Mouse (Mus musculus) frontal cortex, postnatal 36 days (tissue): Measurements from ENCODE around the gene Cenpu.

ENCODE experiments used
- DNase-seq, 2 experiments: peaks; one replicate each; pipeline ENCODE4 v3.0.0; 2022; ENCODE audit warnings: low spot score in 2 of 2

Cenpu gene

DNA sequence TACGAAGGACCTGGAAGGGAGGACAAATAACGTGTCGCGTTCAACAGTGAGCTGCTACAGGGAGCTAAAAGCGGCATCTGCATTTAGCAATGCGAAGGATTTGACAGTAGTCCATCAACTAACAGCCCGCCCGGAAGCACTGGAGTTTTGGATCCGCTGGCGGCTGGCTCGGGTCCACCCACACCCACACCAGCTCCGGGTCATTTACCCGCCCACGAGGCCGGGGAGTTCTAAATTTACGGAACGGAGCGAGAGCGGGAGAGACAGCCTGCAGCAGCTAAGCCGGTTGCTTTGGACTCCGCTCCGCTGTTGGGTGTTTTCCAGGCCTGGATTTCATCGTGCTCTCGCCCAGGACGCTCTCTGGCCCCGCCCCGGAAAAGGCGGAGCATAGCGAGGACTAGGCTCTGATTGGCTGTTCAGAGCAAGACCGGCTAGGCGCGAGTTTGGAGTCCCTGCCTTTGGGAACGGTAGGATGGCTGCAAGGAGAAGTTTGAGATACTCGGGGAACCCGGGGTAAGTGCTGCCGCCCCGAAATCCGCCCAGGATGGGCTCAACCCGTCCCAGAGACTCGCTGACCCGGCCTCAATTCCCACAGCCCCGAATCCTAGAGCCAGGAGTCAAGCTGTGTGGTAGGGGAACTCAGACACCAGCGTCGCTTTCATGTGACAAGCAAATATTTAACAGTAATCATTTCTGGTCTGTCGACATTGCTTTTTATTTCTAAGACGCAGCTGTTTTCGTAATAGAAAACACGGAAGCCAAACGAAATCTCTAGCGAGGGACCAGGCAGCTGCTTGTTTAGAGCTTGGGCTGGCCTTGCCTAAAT lies at the start of gene Cenpu:
Cenpu (plus strand) TSS at position 414 of the 826 bp plus-strand sequence.
- DNase-seq: peak; percentile 100

DNA sequence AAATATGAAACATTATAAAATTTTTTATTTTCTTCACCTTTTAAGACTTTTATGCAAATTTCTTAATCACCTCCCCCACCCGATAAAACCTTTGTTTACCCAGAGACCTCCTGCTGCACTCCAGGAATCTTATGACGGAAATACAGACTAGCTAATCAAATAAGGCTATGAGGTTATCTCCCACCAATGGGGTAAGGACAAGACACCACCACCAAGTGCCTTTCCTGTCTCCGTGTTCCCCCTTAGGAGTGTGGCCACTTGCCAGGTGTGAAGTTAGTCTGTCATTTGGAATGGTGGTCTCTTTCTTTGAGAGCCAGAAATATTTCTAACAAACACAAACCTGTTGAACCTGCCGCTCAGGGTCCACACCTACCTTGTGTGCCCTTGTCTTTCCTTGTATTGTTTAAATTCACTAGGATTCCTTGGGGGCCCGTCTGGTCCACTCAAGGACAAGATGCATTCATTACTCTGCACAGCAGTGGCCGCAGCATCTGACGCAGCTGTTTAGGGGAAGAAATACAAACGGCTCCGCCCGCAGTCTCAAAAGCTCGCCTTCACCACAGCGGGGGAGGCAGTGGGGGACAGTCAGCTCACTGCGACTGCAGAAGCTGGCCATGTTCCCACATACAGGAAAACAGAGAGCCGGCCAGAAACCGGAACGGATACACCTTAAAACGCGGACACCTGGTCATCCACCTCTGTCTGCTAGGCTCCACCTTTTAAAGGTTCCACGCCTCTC lies 49.3 kb upstream of the Cenpu start:
- DNase-seq: no peak

DNA sequence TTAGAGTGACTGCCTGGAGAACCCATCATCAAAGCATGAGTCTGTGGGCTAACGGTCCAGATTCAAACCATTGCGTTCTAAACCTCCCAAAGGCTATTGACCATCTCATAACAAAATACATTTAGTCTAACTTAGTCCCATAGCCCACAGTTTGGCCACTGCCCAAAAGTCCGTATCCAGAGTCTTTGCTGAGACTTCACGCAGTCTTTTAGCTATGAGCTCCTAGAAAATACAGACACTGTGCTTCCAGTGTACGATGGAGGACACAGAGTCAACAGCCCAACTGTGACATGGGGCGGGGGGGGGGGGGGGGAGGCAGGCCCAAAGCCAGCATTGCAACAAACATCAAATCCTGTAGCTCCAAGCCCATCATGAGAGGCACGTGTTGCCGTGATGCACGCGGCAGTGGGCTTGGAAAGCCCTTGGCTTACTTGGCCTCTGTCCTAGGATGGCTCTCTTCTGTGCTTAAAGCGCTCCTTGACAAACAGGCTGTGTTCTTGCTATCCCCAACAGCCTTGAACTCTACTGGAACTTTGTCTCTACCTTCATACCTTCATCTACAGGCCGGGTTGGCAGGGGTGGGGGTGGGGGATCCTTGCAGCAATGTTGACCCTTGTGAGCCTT lies 48.6 kb upstream of the Cenpu start:
- DNase-seq: no peak

DNA sequence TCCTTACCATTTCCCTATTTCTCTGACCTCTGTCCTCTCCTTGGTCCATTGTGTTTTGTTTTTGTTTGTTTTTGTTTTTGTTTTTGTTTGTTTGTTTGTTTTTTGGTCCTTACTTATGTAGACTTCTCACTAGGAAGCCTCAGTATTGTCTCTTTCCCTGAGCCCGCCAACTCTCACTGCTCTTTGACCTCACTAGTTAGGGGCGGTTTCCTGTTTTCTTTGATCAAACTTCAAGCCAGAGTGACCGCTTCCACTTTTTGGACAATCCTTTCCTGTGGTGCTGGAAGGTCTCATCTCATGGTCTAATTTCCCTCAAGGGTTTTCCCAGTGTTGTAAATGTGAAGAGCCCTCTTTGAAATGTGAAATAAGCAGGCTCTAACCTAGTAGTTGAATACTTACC lies 47.6 kb upstream of the Cenpu start:
- no peak for DNase-seq

DNA sequence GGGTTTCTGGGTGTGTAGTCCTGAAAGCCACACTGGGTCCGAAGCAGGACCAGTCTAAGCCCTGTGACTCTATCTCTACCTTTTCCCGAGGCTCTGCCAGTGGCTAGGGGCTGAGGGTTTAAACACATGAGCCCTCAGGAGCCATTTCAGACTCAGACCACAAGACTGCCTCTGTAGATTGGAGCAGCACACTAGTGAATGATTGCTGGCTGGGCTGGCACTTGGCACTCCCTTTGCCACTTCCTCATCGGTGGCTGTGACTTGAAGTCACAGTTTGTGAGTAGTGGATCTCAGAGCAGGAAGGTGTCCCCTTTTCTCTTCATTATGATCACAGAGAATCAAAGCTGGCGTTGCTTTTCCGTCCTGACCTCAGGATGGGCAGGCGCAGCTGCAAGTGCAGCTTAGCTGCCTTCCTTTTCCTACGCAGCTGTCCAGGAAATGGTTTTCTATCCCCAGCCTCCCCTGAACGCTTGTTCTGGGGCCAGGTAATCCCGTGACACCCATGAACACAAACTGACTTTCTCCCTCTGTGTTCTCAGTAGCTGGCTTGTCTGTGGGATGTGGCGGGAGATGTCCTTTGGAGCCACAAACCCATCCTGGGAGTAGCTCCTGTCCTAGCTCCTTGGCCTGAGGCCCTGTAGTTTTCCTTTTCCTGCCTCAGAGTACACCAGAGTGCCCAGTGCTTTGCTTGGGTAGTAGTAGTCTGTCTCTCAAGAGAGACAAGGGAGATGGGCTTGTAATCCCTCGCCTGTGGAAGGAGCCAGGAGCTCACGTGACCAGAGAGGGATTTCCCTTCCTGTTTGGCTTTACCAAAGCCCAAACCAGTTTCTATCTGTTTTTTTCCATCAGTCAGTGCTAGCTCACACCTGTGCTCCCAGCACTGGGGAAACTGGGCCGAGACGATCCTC lies 43.1 kb upstream of the Cenpu start:
- DNase-seq: no peak

DNA sequence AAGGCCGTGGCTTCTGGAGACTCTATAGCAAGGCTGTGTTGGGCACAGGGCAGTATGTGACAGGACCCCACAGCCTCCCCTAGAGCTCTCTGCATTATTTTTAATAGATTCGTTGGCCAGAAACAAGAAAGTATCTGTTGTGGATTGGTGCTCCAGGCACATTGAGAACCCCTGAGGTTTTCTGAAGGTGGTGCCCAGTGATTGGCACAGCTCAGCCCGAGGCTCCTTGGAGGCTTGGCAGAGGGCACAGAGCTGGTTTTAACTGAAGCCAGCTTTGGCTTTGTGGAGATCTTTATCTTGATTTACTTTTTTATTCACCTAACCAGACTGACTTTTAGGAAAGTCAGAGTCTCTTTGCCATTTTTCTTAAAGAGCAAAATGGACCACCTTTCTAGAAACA lies 42.4 kb upstream of the Cenpu start:
- DNase-seq: no peak

DNA sequence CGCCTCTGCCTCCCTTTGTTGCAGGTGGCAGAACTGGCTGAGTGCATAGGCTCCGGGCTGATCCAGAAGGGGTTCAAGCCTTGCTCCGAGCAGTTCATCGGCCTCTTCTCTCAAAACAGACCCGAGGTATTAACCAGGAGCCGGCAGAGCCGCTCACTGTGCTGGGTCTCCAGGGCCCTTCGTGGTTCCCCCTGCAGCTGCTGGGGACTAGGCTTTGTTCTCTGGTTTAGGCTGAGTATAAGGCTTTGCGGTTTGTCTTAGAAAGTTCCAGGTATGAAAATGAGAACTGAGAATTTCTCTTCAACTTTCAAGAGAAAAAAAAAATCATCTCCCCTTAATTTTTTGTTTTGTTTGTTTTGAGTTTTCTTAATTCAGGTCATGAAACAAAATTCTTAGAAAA lies 40.5 kb upstream of the Cenpu start:
- no peak for DNase-seq

DNA sequence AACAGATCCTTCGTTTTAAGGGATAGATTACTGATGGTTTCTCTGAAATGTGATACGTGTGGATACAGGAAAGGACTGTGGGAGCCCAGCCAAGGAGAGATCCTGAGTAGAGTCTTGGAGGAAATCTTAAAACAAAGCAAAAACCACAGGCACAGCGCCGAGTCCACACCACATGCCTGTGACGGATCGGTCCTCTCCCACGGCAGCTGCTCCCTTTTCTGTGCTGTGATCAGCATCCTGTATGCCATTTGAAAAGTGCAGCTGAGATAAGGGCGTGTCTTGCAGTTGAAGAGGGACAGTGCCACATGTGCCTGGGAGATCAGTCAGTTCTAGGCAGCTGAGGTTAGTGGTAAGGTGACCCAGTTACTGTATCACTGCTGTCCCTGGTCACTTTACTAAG lies 39.3 kb upstream of the Cenpu start:
- DNase-seq: no peak

DNA sequence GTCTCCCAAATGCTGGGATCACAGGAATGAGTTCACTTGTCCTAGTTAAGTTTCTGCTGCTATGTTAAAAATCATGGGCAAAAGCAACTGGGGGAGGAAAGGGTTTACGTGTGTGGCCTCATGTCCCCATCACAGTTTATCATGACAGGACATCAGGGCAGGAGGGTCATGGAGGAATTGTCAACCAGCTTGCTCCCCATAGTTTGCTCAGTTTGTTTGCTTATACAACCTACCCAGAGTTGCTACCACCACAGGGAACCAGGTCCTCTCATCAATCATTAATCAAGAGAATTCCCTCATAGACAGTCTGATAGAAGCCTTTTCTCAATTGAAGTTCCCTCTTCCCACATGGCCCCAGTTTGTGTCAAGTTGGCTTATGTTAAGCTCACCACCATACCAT lies 37.8 kb upstream of the Cenpu start:
- no peak for DNase-seq

DNA sequence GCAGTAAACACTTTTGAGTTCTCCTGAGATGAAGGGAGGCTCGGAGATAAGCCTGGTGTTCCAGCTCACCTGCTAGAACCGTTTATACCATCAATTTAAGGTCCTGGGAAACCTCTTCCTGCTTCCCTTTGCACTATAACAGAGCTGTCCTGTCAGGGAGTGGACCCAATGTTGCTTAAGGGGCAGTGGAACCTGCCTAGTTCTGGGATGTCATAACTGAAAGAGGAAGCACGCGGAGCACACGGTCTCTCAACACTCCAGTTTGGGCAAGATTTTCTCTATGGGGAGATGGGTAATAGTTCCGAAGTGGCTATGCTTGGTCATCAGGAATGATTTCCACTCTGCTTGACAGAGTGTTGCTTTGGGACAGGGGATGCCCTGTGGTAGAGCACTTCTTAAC lies 31.2 kb upstream of the Cenpu start:
- no peak for DNase-seq

DNA sequence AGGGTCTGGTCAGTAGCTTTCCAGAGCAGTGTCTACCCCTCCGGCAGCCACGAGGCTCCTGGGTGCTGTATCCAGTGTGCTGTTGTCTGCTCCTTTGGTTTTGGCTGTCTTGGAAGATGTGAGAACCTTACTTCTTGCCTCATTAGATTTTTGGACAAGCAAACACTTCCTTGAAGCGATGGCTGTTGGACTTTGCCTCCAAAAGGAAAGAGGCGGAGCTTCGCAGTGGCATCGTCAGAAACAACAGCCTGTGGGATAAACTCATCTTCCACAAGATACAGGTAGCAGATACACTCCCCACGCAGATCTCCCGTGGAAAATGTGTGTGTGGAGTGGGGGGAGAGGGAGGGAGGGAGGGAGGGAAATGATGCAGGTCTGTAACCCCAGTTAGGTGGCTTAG lies 25.7 kb upstream of the Cenpu start:
- DNase-seq: no peak

DNA sequence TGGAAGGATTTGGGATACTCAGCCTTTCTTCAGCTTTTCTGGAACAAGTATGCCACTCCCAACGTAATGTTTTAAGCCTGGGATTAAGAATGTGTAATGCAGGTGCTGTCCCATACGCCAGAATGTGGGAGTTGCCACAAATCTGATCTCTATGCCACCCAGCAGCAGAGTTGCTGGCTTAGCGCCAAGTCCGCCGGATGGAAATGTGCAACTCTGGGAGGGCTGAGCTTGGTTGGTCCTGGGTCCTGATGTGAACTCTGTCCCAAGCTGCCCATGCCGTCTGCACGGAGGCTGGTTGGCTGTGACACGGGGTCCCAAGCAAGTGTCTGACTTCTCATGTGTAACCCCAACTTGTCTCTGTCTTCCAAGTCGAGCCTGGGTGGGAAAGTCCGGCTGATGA lies 25.0 kb upstream of the Cenpu start:
- DNase-seq: no peak

DNA sequence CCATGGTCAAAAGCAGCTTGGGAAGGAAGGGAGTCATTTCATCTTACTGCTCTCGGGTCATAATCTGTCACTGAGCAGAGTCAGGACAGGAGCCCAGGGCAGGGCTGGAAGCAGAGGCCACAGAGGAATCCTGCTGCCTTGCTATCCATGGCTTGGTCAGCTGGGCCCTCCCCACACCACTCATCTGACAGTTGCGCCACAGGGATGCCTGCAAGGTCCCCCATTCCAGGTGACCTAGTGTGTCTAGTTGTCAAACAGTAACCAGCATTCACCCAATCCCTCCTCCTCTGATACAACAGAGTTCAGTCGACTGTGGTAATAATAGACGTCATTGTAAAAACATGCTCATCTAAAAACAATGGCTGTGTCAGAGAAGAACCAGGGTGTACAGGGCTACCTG lies 22.3 kb upstream of the Cenpu start:
- DNase-seq: no peak

DNA sequence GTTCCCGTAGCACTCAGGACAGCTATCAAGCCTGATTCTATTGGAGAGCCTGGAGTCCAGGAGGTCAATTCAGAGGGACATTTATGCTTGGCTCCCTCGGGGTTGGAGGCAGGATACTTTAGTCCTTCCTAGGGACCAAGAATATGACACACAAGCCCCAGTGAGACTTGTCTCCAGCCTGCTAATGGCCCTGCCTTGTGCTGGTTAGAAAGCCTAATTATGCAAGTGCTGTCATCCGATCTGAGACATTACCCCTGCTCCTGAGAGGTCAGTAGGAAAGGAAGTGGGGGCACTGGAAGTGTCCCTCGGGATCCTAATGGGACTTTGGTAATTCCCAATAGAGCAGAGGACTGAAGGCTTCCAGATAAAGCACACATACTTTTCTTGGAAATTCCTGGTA lies 21.3 kb upstream of the Cenpu start:
- DNase-seq: no peak

DNA sequence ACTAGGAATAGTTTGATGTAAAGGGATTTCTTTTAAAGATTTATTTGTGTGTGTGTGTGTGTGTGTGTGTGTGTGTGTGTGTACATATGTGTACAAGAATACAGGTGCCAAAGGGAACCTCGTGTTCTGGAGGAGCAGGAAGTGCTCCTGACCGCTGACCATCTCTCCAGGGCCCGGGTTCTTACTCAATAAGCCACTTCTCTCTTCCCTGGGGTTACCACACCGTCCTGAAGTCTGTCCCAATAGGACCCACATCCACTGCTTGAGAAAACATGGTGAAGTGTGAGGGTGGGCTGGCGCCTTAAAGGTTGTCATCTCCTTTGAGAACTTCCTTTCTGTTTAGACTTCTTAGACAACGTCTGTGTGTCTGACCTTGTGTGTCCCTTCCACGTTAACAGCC lies 17.9 kb upstream of the Cenpu start:
- no peak for DNase-seq

DNA sequence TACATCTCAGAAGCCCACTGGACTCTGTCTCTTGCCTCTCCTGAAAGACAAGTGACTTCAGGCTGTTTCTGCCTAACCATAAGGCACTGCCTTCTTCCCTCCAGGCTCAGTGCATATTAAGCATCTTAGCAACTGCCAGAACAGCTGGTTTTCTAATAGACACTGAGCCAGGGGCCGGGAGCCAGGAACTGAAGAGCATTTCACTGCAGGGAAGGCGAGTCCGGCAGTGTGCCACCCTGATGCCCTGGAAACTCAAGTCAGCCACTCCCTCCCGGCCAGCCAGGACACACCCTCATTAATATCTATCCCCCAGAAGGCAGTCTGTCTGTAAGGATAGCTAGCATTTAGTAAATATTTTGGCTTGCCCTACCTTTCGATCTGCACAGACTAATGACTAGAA lies 12.1 kb upstream of the Cenpu start:
- peak in 1 of 2 experiments; percentile 7 for DNase-seq

DNA sequence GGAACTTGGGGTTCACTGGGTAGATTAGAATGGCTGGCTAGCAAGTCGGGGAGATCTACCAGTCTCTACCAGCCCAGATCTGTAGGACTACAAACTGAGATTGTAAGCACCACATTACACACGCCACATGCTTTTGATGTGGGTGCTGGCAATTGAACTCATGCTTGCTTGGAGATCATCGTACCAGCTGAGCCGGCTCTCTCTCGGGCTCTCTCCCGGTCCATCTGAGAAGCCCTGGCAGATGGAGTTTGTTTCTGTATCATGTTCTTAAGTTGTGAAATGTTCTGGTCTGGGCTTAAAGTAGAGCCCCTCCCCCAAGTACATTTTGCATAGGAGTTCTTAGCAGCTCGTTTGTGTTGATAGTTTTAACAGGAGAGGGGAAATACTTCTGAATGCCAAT lies 8.6 kb upstream of the Cenpu start:
- no peak for DNase-seq

DNA sequence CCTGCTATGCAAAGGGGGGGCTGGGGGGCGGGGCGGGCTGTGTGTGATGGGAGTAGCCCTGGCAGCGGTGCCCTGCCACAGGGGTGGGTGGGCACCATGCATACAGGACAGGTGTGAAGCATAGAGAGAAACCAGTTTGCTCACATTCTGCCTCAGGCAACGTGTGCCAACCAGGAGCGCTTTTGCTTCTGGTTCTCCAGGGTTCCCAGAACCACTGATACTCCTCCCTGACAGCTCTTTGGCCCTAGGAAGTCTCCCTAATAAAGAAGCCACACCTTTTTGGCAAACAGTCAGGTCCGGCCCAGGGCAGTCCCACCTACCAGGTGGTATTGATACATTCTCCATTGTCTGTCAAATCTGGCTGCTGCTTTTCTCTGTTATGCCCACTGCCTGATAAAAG lies 8.2 kb upstream of the Cenpu start:
- DNase-seq: no peak

DNA sequence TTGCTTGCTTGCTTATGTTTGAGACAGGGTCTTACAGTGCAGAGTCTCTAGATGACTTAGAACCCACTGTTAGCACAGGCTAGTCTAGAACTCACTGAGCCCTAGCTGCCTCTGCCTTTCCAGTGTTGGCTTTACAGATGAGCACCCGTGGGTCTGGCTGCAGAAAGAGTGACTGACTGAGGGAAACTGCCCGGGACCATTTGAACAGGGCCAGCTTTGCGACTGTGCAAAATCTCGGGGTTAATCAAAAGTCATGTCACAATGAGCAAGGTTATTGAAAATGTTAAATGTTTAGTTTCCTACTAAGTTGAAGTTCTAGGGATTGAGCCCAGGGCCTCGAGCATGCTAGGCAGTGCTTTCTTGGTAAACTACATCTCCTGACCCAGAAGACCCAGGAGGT lies 6.0 kb upstream of the Cenpu start:
- DNase-seq: no peak

DNA sequence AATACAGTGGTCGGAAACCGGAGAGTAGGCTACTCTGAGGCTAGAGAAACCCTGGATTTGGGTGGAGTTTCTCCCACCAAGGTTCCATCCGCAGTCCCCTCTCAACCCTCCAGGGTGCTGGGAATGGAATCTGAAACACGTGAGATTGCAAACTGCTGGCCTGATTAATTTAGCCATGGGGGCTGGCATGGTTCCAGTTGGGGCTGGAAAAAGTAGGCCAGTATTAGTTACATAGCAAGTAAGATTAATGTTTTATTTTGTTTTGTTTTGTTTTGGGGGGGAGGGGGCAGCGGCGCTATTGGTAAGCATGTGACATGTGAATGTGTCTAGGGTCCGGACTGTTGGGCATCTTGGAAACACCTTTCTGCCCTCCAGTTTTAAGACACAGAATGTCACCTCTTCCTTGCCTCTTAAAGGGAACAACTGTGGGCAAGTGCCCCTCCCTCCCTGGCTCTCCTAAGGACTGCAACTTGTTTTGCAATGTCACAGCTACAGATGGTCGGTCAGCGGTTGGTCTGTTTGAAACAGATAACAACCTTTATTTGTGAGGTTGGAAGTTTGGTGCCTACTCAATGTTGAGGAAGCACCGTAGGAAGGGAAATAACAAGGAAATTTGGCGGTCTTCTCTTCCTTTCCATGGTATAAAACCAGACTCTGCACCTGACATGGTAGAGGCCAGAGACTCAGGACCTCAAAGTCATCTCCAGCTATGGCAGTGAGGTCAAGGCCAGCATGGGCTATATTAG lies 5.2 kb upstream of the Cenpu start:
- no peak for DNase-seq

DNA sequence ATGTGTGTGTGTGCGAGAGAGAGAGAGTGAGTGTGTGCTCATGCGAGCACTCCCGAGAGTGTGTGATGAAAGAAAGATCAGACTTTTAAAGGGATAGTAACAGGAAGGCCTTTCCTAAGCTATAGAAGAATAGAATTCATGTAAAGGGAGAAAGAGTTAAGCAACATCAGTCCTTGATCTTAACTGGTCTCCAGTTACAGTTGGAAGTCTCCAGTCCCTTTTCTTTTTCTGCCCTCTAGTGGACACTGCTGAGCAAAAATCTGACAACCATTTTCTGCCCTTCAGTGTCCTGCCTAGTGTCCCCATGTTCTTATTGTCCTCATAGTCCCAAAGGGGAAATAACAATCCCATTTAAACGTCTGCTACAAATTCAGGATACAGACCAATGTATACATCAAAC lies 4.6 kb upstream of the Cenpu start:
- peak in 1 of 2 experiments; percentile 43 for DNase-seq
